Mouse (Mus musculus) adrenal gland, adult 8-10 months (tissue): ENCODE data around the gene Itgb3bp. TPM values are rescaled to one million over a fixed set of nuclear protein-coding genes. Genes with fewer than 3 reads are reported as not detected.

Experiments used
- DNase-seq: peaks from one replicate; pipeline ENCODE4 v3.0.0; 2022
- total RNA-seq, 4 experiments: library from RNA; stranded (reverse); gene quantifications; 2 replicates each; pipeline ENCODE4 v1.2.4; 2022

Gene Itgb3bp
- 1 to 10 TPM; 5.5 to 8.7 (median 6.9) TPM for total RNA-seq

- DNase-seq, result peak; percentile 82
These were observed at the start of gene Itgb3bp for GRCm38 (mm10) chr4:99929613-99930517. TSS of gene Itgb3bp (minus strand) at chr4:99929813.

GRCm38 (mm10) chr4:99979326-99979725, 49.7 kb upstream of the Itgb3bp start:
- no peak for DNase-seq

DNA sequence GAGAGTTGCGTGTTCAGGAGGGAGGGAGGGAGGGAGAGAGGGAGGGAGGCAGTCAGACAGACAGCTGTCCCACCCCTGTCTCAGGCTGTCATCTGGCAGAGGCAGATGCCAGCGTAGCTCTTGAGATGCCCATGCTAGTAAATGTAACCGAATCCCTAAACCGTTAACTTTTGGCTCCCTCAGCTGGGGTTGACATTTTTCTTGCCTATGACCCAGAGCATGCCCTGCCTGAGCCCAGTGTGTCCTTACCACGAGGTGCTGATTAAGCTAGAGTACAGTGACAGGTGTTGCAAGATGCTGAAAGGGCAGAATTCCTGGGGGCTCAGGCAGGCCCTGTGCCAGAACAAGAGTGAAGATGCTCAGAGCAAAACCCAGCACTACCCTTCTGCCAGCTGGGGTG, 44.8 kb upstream of the Itgb3bp start:
- DNase-seq, result no peak

- DNase-seq, result no peak
These were observed 44.3 kb upstream of the Itgb3bp start for GRCm38 (mm10) chr4:99973931-99974330.

DNA sequence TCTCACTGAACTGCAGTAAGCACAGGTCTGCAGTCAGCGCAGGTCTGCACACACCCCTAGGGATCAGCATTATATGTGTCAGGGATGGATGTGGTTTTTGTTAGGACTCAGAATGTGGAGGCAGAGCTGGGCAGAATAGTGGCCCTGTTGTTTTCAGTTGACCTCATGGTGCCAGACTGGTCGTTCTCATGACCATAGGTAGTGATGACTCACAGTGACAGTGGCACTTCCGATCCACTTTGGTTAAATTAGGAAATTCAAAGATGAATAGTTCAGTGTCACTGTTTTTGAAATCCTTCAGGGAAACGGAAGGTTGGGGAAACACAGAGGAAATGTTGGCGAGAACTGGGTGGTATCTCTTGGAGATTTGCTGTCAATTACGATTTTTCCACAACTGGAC, 43.3 kb upstream of the Itgb3bp start:
- no peak for DNase-seq

GRCm38 (mm10) chr4:99970097-99970496, 40.5 kb upstream of the Itgb3bp start:
- DNase-seq, result no peak

DNA sequence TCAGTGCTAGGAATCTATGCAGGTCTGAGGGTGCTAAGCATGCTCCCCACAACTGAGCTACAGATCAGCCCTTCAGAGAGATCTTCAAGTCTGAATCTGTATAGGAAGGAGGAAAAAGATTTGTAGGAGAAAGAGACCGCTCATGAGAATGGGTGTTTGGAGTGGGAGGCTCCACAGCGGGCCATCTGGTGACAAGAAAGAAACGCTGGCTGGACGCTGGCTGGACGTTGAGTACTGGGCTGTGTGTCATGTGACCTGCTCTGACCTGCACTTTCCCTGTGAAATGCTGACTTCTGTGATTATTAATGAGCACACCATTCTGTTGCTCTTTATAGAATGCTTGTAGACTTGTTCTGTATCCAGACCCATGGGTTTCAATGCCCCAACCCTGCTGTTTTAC, 39.7 kb upstream of the Itgb3bp start:
- no peak for DNase-seq

- DNase-seq, result no peak
These were observed 36.9 kb upstream of the Itgb3bp start for GRCm38 (mm10) chr4:99966555-99966954.

DNA sequence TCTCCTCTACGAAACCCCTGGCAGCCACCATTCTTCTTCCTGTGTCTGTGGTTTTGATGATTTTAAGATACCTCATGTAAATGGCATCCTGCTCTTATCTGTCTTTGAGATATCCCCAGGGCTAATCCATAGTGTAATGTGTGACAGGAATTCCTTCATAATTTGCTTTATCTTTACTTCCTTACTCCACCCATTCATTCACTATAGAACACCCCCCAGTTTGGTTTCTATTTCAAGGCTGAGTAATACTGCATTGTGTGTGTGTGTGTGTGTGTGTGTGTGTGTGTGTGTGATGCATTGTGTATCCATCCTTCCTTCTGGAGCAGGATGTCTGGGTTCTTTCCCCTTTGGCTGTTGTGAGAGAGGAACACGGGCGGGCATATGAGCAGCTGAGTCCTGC, 29.7 kb upstream of the Itgb3bp start:
- no peak for DNase-seq

- no peak for DNase-seq
These were observed 28.6 kb upstream of the Itgb3bp start for GRCm38 (mm10) chr4:99958084-99958815.

- DNase-seq, result no peak
These were observed 27.6 kb upstream of the Itgb3bp start for GRCm38 (mm10) chr4:99957186-99957585.

- no peak for DNase-seq
These were observed 25.8 kb upstream of the Itgb3bp start for GRCm38 (mm10) chr4:99955396-99955795.

- DNase-seq, result no peak
These were observed 24.3 kb upstream of the Itgb3bp start for GRCm38 (mm10) chr4:99953904-99954303.

- no peak for DNase-seq
These were observed 18.3 kb upstream of the Itgb3bp start for GRCm38 (mm10) chr4:99947896-99948295.

- DNase-seq, result no peak
These were observed 17.6 kb upstream of the Itgb3bp start for GRCm38 (mm10) chr4:99947192-99947591.

DNA sequence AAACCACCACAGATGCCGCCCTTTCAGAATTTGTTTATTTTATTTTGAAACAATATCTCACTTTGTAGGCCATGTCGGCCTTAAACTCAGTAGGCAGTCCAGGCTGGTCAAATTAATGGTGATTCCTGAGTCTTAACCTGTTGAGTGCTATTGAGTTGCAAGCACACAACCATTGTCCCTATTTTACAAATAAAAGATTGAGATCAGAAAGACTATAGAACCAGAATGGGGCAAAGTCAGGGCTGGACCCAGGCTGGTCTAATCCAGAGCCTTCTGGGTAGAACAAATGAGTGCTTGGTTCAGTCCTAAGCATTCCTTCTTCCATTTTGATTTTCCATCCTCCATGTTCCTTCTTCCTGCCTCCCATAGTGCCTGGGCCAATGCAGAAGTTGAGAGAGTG, 16.9 kb upstream of the Itgb3bp start:
- no peak for DNase-seq

GRCm38 (mm10) chr4:99945011-99945410, 15.4 kb upstream of the Itgb3bp start:
- DNase-seq, result no peak

DNA sequence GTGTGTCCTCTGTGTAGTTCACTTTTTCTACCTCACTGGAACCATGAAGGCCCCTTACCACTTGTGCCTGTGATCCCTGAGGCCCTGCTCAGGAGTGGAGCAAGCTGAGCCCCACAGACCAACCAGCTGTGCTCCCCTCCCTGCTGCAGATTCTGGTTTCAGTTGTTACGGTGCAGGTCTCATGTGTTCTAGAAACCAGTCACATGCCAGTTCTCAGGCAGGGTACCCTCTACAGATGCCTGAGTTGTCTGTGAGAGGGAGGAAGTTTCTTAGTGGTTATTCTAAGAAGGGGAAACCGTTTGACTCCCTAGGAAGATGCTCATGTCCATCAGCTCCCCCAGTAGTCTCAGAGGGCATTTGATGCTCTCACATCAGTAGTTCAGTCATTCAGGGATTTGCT, 15.0 kb upstream of the Itgb3bp start:
- DNase-seq, result no peak

- peak; percentile 78 for DNase-seq
These were observed 12.2 kb upstream of the Itgb3bp start for GRCm38 (mm10) chr4:99941655-99942414.

DNA sequence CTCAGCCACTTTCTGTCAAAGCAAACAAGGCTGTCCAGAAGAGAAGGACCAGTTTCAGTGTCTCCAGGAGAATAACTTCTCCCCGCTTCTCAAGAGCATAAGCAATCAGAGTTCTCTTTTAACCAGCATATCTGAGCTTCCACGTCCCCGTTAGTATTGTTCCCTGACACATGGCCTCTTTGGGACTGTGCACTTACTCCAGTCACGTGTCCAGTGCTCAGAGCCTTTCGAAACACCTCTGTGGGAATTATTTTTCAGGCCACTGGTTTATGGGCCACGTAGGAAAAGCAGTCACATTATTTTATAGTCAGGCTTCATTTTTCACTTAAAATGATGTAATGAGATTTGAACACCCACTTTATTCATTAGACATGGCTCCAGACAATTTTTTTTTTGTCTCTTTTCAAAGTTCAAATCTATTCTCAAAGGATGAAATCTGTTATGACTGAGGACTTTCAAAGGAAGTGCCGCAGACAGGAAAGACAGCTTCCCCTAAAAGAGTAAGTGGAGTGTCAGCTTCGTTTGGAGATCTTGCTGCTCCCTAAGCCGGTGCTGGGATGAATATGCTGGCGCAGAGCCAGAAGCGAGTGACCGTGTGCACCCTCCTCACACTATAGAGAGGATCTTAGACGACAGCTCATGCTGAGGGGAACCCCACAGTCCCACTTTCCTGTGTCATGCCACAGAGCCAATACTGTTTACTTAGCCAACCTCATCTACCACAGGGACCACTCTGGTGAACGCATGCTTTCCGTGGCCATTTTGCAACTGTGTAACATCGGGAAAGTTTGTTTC, 10.3 kb upstream of the Itgb3bp start:
- no peak for DNase-seq

DNA sequence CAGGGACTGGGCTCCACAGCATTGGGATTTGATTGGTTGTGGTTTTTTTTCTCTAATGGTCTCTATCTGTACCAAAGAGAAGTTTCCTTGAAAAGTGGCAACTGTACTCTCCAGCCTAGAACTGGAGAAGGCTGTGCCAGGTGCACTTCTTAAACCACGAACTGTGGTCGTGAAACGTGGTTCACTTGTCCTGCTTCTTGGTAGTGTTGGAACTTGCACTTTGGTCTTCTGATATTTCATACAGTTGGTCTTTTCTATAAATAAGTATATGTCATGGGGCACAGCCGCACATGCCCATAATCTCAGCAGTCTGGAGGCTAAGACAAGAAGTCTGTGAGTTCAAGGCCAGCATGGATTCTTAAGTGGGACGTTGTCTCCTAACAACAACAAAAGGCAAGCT, 6.7 kb upstream of the Itgb3bp start:
- no peak for DNase-seq

- no peak for DNase-seq
These were observed 5.2 kb upstream of the Itgb3bp start for GRCm38 (mm10) chr4:99934859-99935258.
